Mouse (Mus musculus) CD4-positive, CD25-positive, alpha-beta regulatory T cell, adult 4 months (primary cell): ENCODE data around the gene Ldhd. TPM values are rescaled to one million over a fixed set of nuclear protein-coding genes. Genes with fewer than 3 reads are reported as not detected.

Experiments
- ATAC-seq: one replicate; pipeline ENCODE4 v1.8.0; 2017
- polyA plus RNA-seq, 2 experiments: library from polyadenylated mRNA; unstranded; fragments of 100-300 nt; shearing (Covaris generic); gene quantifications; one replicate each; pipeline ENCODE4 v1.2.1; 2017

The Ldhd gene
- polyA plus RNA-seq, 2 experiments from 2014 or later = 0.98 to 2.0 TPM

- no peak for ATAC-seq
Observed at GRCm38 (mm10) chr8:111626933-111627332, 3.2 kb downstream of the Ldhd start.

- no peak for ATAC-seq
Observed at GRCm38 (mm10) chr8:111626528-111626820, 3.7 kb downstream of the Ldhd start.

- peak; percentile 64 for ATAC-seq
Observed at GRCm38 (mm10) chr8:111625694-111626527, 4.3 kb downstream of the Ldhd start.

GRCm38 (mm10) chr8:111624853-111625221 lies 5.3 kb downstream of the Ldhd start:
- ATAC-seq = no peak

- ATAC-seq = peak; percentile 32
Observed at GRCm38 (mm10) chr8:111624081-111624852, 5.9 kb downstream of the Ldhd start.

GRCm38 (mm10) chr8:111622553-111622952 lies 7.6 kb downstream of the Ldhd start:
- no peak for ATAC-seq

- ATAC-seq = no peak
Observed at GRCm38 (mm10) chr8:111622104-111622503, 8.1 kb downstream of the Ldhd start.

GRCm38 (mm10) chr8:111619936-111620335 lies 10.2 kb downstream of the Ldhd start:
- no peak for ATAC-seq

- ATAC-seq = no peak
Observed at GRCm38 (mm10) chr8:111618273-111618672, 11.9 kb downstream of the Ldhd start.

- no peak for ATAC-seq
Observed at GRCm38 (mm10) chr8:111617812-111618211, 12.4 kb downstream of the Ldhd start.

- no peak for ATAC-seq
Observed at GRCm38 (mm10) chr8:111614786-111615701, 15.1 kb downstream of the Ldhd start.

GRCm38 (mm10) chr8:111613181-111613580 lies 17.0 kb downstream of the Ldhd start:
- ATAC-seq = no peak

- no peak for ATAC-seq
Observed at GRCm38 (mm10) chr8:111607414-111607813, 22.8 kb downstream of the Ldhd start.

- no peak for ATAC-seq
Observed at GRCm38 (mm10) chr8:111606961-111607360, 23.2 kb downstream of the Ldhd start.

GRCm38 (mm10) chr8:111604986-111605385 lies 25.2 kb downstream of the Ldhd start:
- no peak for ATAC-seq

- no peak for ATAC-seq
Observed at GRCm38 (mm10) chr8:111602050-111602449, 28.1 kb downstream of the Ldhd start.

- no peak for ATAC-seq
Observed at GRCm38 (mm10) chr8:111599707-111600444, 30.3 kb downstream of the Ldhd start.

GRCm38 (mm10) chr8:111597310-111597709 lies 32.9 kb downstream of the Ldhd start:
- ATAC-seq = no peak

- ATAC-seq = no peak
Observed at GRCm38 (mm10) chr8:111596485-111596821, 33.7 kb downstream of the Ldhd start.

- peak; percentile 92 for ATAC-seq
Observed at GRCm38 (mm10) chr8:111595712-111596484, 34.3 kb downstream of the Ldhd start.

GRCm38 (mm10) chr8:111594951-111595350 lies 35.2 kb downstream of the Ldhd start:
- no peak for ATAC-seq
